ENCODE assay signal across 24 mouse cellular contexts in the genomic region with DNA sequence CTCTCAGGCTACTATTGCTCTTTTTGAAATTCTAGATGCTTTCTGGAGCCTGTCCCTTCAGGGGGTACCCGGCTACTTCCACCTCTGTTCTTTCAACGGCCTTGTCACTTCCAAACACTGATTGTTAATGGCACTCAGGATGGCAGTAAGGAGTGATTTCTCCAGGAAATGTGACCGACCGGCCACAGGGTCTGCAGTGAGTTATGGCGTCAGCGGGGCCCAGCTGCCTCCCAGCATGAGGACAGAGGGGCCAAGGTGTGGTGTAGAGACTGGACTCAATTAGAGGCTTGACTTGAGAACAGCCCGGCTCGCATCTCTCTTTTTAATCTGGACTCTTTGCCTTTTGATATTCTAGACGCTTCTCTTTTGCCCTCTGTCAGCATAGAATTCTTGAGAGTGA. TPM values are rescaled to one million over a fixed set of nuclear protein-coding genes. Genes with fewer than 3 reads are reported as not detected.
DNase-seq lines count a peak whose midpoint lies in the region; ATAC-seq and TF ChIP-seq lines count a peak whose summit lies in the region.
"Had no signal": no experiment of that assay in that cellular context is flagged by ENCODE, and none has a peak within 500 bp of the region (broad histone marks: within the 10 kb centered on the region; RNA-seq: fewer than 3 reads in every experiment).

No protein-coding gene starts in this region.

- DNase-seq in hindbrain, embryonic 11.5 days (ENCODE audit: low spot score) = peak; percentile 17
- no peak for DNase-seq in hindbrain, postnatal 0 days (ENCODE audit: low spot score)
- DNase-seq in midbrain, embryonic 10.5 days (ENCODE audit: low spot score) = no peak
- DNase-seq in limb, embryonic 11.5 days (ENCODE audit: low spot score) = peak; percentile 59
- no peak for DNase-seq in midbrain, embryonic 14.5 days
- DNase-seq in layer of hippocampus, adult 18-20 months (ENCODE audit: low spot score in 2 of 2) = no peak
- DNase-seq: adrenal gland, adult 2 months; cerebellum, adult 11 months; cerebellum, adult 9-11 months; gastrocnemius, postnatal 36 days; heart, adult 2 months; heart, postnatal 14 days; lung, embryonic 14.5 days; thymus, postnatal 14 days had no signal

- WGBS in hindbrain, embryonic 11.5 days = 43% methylated on average over 9 of the region's 9 CpGs
- WGBS in hindbrain, postnatal 0 days = 55% methylated on average over 9 of the region's 9 CpGs
- WGBS in midbrain, embryonic 10.5 days = 70% methylated on average over 9 of the region's 9 CpGs
- WGBS in midbrain, embryonic 16.5 days = 53% methylated on average over 9 of the region's 9 CpGs
- WGBS in limb, embryonic 11.5 days = 6% methylated on average over 9 of the region's 9 CpGs
- 58% methylated on average over 9 of the region's 9 CpGs for WGBS in midbrain, embryonic 14.5 days

- no peak overlapping the region for H3K9ac ChIP-seq in hindbrain, embryonic 11.5 days (ENCODE audit: low read depth, low read length)
- no peak overlapping the region for H3K9ac ChIP-seq in hindbrain, postnatal 0 days (replicated peaks; ENCODE audit: low read length)
- no peak overlapping the region for H3K9ac ChIP-seq in midbrain, embryonic 16.5 days (ENCODE audit: low read depth, low read length)
- no peak overlapping the region for H3K9ac ChIP-seq in limb, embryonic 11.5 days (ENCODE audit: low read length)
- no peak overlapping the region for H3K9ac ChIP-seq in midbrain, embryonic 14.5 days (replicated peaks; ENCODE audit: low read length)
- H3K9ac ChIP-seq: embryonic facial prominence, embryonic 12.5 days; heart, embryonic 13.5 days; hindbrain, embryonic 15.5 days; limb, embryonic 15.5 days; liver, embryonic 14.5 days; lung, embryonic 14.5 days; neural tube, embryonic 12.5 days had no signal

- peaks cover 47% of the 10 kb centered on the region for H3K27me3 ChIP-seq in hindbrain, embryonic 11.5 days (ENCODE audit: control insufficient read depth, insufficient read depth, low read length)
- H3K27me3 ChIP-seq in hindbrain, postnatal 0 days (ENCODE audit: insufficient read depth, low read length) = no peaks in the 10 kb centered on the region
- H3K27me3 ChIP-seq in midbrain, embryonic 10.5 days (ENCODE audit: low read depth, poor library complexity, severe bottlenecking) = peaks cover 77% of the 10 kb centered on the region
- H3K27me3 ChIP-seq in midbrain, embryonic 16.5 days (ENCODE audit: control insufficient read depth, insufficient read depth, low read depth, low read length) = no peaks in the 10 kb centered on the region
- H3K27me3 ChIP-seq in limb, embryonic 11.5 days (ENCODE audit: control insufficient read depth, insufficient read depth, low read length) = no peaks in the 10 kb centered on the region
- H3K27me3 ChIP-seq in midbrain, embryonic 14.5 days (ENCODE audit: control insufficient read depth, insufficient read depth, low read length) = no peaks in the 10 kb centered on the region; the same call in 1 of the 2 replicates
- H3K27me3 ChIP-seq: limb, embryonic 15.5 days had no signal

- ATAC-seq in hindbrain, embryonic 11.5 days (ENCODE audit: low FRiP score) = no peak
- ATAC-seq in hindbrain, postnatal 0 days = no peak
- ATAC-seq in midbrain, embryonic 16.5 days = no peak
- no peak for ATAC-seq in limb, embryonic 11.5 days (ENCODE audit: insufficient number of reproducible peaks, low FRiP score, low TSS enrichment, low read depth)
- no peak for ATAC-seq in midbrain, embryonic 14.5 days (ENCODE audit: low FRiP score, low TSS enrichment)

- H3K9me3 ChIP-seq in hindbrain, embryonic 11.5 days (ENCODE audit: control insufficient read depth, low read length) = no peaks in the 10 kb centered on the region
- H3K9me3 ChIP-seq in hindbrain, postnatal 0 days (ENCODE audit: low read length) = no peaks in the 10 kb centered on the region
- H3K9me3 ChIP-seq in midbrain, embryonic 10.5 days (replicated peaks) = no peaks in the 10 kb centered on the region
- H3K9me3 ChIP-seq in midbrain, embryonic 16.5 days (replicated peaks; ENCODE audit: control insufficient read depth, low read length, poor library complexity, severe bottlenecking) = no peaks in the 10 kb centered on the region
- no peaks in the 10 kb centered on the region for H3K9me3 ChIP-seq in limb, embryonic 11.5 days (ENCODE audit: control insufficient read depth, low read length)
- H3K9me3 ChIP-seq in midbrain, embryonic 14.5 days (ENCODE audit: control insufficient read depth, low read length) = no peaks in the 10 kb centered on the region
- H3K9me3 ChIP-seq: embryonic facial prominence, embryonic 12.5 days; heart, embryonic 13.5 days; hindbrain, embryonic 15.5 days; limb, embryonic 15.5 days; neural tube, embryonic 12.5 days had no signal

- no peak for TF ChIP-seq CTCF in hindbrain, postnatal 0 days (IDR thresholded peaks at IDR 0.05; ENCODE audit: low read depth)

- H3K27ac ChIP-seq in hindbrain, embryonic 11.5 days (ENCODE audit: low read depth, low read length) = 0 out of 2 replicates have a peak overlapping the region, but pooled peaks have one; percentile 48
- no peak overlapping the region for H3K27ac ChIP-seq in hindbrain, postnatal 0 days
- peak overlapping the region; percentile 88 for H3K27ac ChIP-seq in midbrain, embryonic 10.5 days (replicated peaks)
- H3K27ac ChIP-seq in midbrain, embryonic 16.5 days (ENCODE audit: low read length) = no peak overlapping the region
- 0 out of 2 replicates have a peak overlapping the region, but pooled peaks have one; percentile 18 for H3K27ac ChIP-seq in limb, embryonic 11.5 days (replicated peaks; ENCODE audit: low read depth, low read length)
- H3K27ac ChIP-seq in midbrain, embryonic 14.5 days (replicated peaks; ENCODE audit: low read depth, low read length) = 0 out of 2 replicates have a peak overlapping the region, but pooled peaks have one; percentile 10
- H3K27ac ChIP-seq: embryonic facial prominence, embryonic 12.5 days; heart, adult 2 months; heart, embryonic 13.5 days; hindbrain, embryonic 15.5 days; limb, embryonic 15.5 days; liver, embryonic 14.5 days; neural tube, embryonic 12.5 days had no signal

- no peaks in the 10 kb centered on the region; the same call in 1 of the 2 replicates for H3K4me1 ChIP-seq in hindbrain, embryonic 11.5 days (replicated peaks; ENCODE audit: control insufficient read depth, insufficient read depth, low read length)
- peaks cover 8% of the 10 kb centered on the region; the same call in 1 of the 2 replicates for H3K4me1 ChIP-seq in hindbrain, postnatal 0 days (ENCODE audit: insufficient read depth, low read length)
- peaks cover 67% of the 10 kb centered on the region for H3K4me1 ChIP-seq in midbrain, embryonic 10.5 days
- H3K4me1 ChIP-seq in midbrain, embryonic 16.5 days (ENCODE audit: control insufficient read depth, insufficient read depth, low read length) = peaks cover 18% of the 10 kb centered on the region
- H3K4me1 ChIP-seq in limb, embryonic 11.5 days (ENCODE audit: control insufficient read depth, insufficient read depth, low read length) = peaks cover 9% of the 10 kb centered on the region; the same call in 1 of the 2 replicates
- peaks cover 21% of the 10 kb centered on the region for H3K4me1 ChIP-seq in midbrain, embryonic 14.5 days (ENCODE audit: control insufficient read depth, insufficient read depth, low read length)
- H3K4me1 ChIP-seq: heart, embryonic 13.5 days had no signal

- H3K4me3 ChIP-seq in hindbrain, embryonic 11.5 days (ENCODE audit: low read depth, low read length) = no peak overlapping the region
- no peak overlapping the region for H3K4me3 ChIP-seq in hindbrain, postnatal 0 days (ENCODE audit: low read length)
- 0 out of 2 replicates have a peak overlapping the region, but pooled peaks have one; percentile 27 for H3K4me3 ChIP-seq in midbrain, embryonic 10.5 days
- no peak overlapping the region for H3K4me3 ChIP-seq in midbrain, embryonic 16.5 days (ENCODE audit: low read depth, low read length)
- no peak overlapping the region for H3K4me3 ChIP-seq in limb, embryonic 11.5 days (ENCODE audit: low read depth, low read length)
- H3K4me3 ChIP-seq in midbrain, embryonic 14.5 days (replicated peaks; ENCODE audit: low read depth, low read length) = no peak overlapping the region
- H3K4me3 ChIP-seq: embryonic facial prominence, embryonic 12.5 days; heart, adult 2 months; heart, embryonic 13.5 days; hindbrain, embryonic 15.5 days; limb, embryonic 15.5 days; neural tube, embryonic 12.5 days had no signal

- H3K4me2 ChIP-seq in hindbrain, embryonic 11.5 days (replicated peaks; ENCODE audit: low read depth, low read length) = no peak overlapping the region
- no peak overlapping the region for H3K4me2 ChIP-seq in hindbrain, postnatal 0 days (ENCODE audit: low read depth, low read length)
- no peak overlapping the region for H3K4me2 ChIP-seq in midbrain, embryonic 16.5 days (ENCODE audit: low read length)
- no peak overlapping the region for H3K4me2 ChIP-seq in limb, embryonic 11.5 days (ENCODE audit: low read depth, severe bottlenecking)
- H3K4me2 ChIP-seq in midbrain, embryonic 14.5 days (ENCODE audit: low read length) = no peak overlapping the region
- H3K4me2 ChIP-seq: embryonic facial prominence, embryonic 12.5 days; heart, embryonic 13.5 days; hindbrain, embryonic 15.5 days; limb, embryonic 15.5 days; lung, embryonic 14.5 days had no signal

- no peaks in the 10 kb centered on the region for H3K36me3 ChIP-seq in hindbrain, embryonic 11.5 days (ENCODE audit: control insufficient read depth, insufficient read depth, low read length)
- no peaks in the 10 kb centered on the region for H3K36me3 ChIP-seq in hindbrain, postnatal 0 days (ENCODE audit: insufficient read depth, low read length)
- H3K36me3 ChIP-seq in midbrain, embryonic 10.5 days = no peaks in the 10 kb centered on the region
- no peaks in the 10 kb centered on the region for H3K36me3 ChIP-seq in midbrain, embryonic 16.5 days (ENCODE audit: control insufficient read depth, insufficient read depth, low read length)
- H3K36me3 ChIP-seq in limb, embryonic 11.5 days (ENCODE audit: control insufficient read depth, insufficient read depth, low read length) = no peaks in the 10 kb centered on the region
- no peaks in the 10 kb centered on the region for H3K36me3 ChIP-seq in midbrain, embryonic 14.5 days (ENCODE audit: control insufficient read depth, insufficient read depth, low read length)
- H3K36me3 ChIP-seq: embryonic facial prominence, embryonic 12.5 days; heart, embryonic 13.5 days; hindbrain, embryonic 15.5 days; limb, embryonic 15.5 days; neural tube, embryonic 12.5 days had no signal

RNA-seq across cellular contexts. Expression of a gene that starts 52.8 kb away (rescaled TPM):
- polyA plus RNA-seq in hindbrain, embryonic 11.5 days (2014; fragmentation: Nextera tagmentation; extraction: Ambion mirVana) = 49.1 and 49.6 TPM in 2 replicates
- 18.3 and 21.0 TPM in 2 replicates for total RNA-seq in hindbrain, postnatal 0 days (2014; rRNA removed)
- 17.8 and 19.6 TPM in 2 replicates for polyA plus RNA-seq in hindbrain, postnatal 0 days (2015; fragmentation: Nextera tagmentation; extraction: Ambion mirVana)
- 49.5 and 49.7 TPM in 2 replicates for polyA plus RNA-seq in midbrain, embryonic 10.5 days (2016; fragmentation: Nextera tagmentation; extraction: Ambion mirVana)
- polyA plus RNA-seq in midbrain, embryonic 16.5 days (2015; fragmentation: Nextera tagmentation; extraction: Ambion mirVana) = 13.4 and 13.8 TPM in 2 replicates
- polyA plus RNA-seq in limb, embryonic 11.5 days (2014; fragmentation: Nextera tagmentation; extraction: Ambion mirVana) = 110 and 115 TPM in 2 replicates
- 12.1 and 17.3 TPM in 2 replicates for polyA plus RNA-seq in midbrain, embryonic 14.5 days (2014; fragmentation: Nextera tagmentation; extraction: Ambion mirVana)
- total RNA-seq in layer of hippocampus, adult 18-20 months (2021) = 10 to 100 TPM in 1 of 2 experiments, 1 to 10 TPM in 1; 8.6 to 11.7 TPM
- total RNA-seq: common myeloid progenitor, adult 5-6 weeks; megakaryocyte, adult 5-6 weeks; MEL had no signal

Comparison
In these comparisons a context has a peak if more than half of its experiments do, and no peak if none do; other contexts are left out.
1. DNase-seq: peak in hindbrain, embryonic 11.5 days (single experiment) and limb, embryonic 11.5 days (single experiment); none in hindbrain, postnatal 0 days (single experiment), midbrain, embryonic 10.5 days (single experiment), midbrain, embryonic 14.5 days (single experiment) and layer of hippocampus, adult 18-20 months (0 of 2).
2. H3K27ac ChIP-seq: peak in hindbrain, embryonic 11.5 days (single experiment), midbrain, embryonic 10.5 days (single experiment), limb, embryonic 11.5 days (single experiment) and midbrain, embryonic 14.5 days (single experiment); none in hindbrain, postnatal 0 days (single experiment) and midbrain, embryonic 16.5 days (single experiment).